Mouse (Mus musculus) T-helper 1 cell (primary cell): Measurements from ENCODE around the gene Dguok.

Experiments used
- in situ Hi-C: fragments of 300-600 bp; cut with MboI, MseI; formaldehyde crosslinking; loops from one replicate; pipeline ENCODE4 v1.15.1; 2025; ENCODE audit warnings: high pct_unique_total_duplicates

Gene Dguok

GRCm38 (mm10) chr6:83500462-83500861 is 6.3 kb downstream of the Dguok start:
- in situ Hi-C loops = no loop called here

- in situ Hi-C loops = no loop called here
These were observed 7.7 kb downstream of the Dguok start for GRCm38 (mm10) chr6:83499078-83499477.

GRCm38 (mm10) chr6:83496753-83497710 is 9.7 kb downstream of the Dguok start:
- in situ Hi-C loops = no loop called here

- in situ Hi-C loops = no loop called here
These were observed 10.6 kb downstream of the Dguok start for GRCm38 (mm10) chr6:83496009-83496752.

- in situ Hi-C loops = no loop called here
These were observed 16.1 kb downstream of the Dguok start for GRCm38 (mm10) chr6:83490622-83491021.

- in situ Hi-C loops = no loop called here
These were observed 18.6 kb downstream of the Dguok start for GRCm38 (mm10) chr6:83488200-83488599.

- in situ Hi-C loops = no loop called here
These were observed 19.5 kb downstream of the Dguok start for GRCm38 (mm10) chr6:83487298-83487697.

- in situ Hi-C loops = no loop called here
These were observed 20.9 kb downstream of the Dguok start for GRCm38 (mm10) chr6:83485854-83486253.

- in situ Hi-C loops = no loop called here
These were observed 23.0 kb downstream of the Dguok start for GRCm38 (mm10) chr6:83483776-83484175.

GRCm38 (mm10) chr6:83482418-83483085 is 24.2 kb downstream of the Dguok start:
- in situ Hi-C loops = no loop called here

- in situ Hi-C loops = no loop called here
These were observed 26.6 kb downstream of the Dguok start for GRCm38 (mm10) chr6:83480019-83480655.

GRCm38 (mm10) chr6:83479193-83479592 is 27.6 kb downstream of the Dguok start:
- in situ Hi-C loops = no loop called here

- in situ Hi-C loops = no loop called here
These were observed 28.1 kb downstream of the Dguok start for GRCm38 (mm10) chr6:83478628-83479027.

- in situ Hi-C loops = no loop called here
These were observed 28.6 kb downstream of the Dguok start for GRCm38 (mm10) chr6:83478217-83478616.

GRCm38 (mm10) chr6:83475431-83475830 is 31.3 kb downstream of the Dguok start:
- in situ Hi-C loops = no loop called here

GRCm38 (mm10) chr6:83473240-83473639 is 33.5 kb downstream of the Dguok start:
- in situ Hi-C loops = no loop called here

GRCm38 (mm10) chr6:83471739-83472138 is 35.0 kb downstream of the Dguok start:
- in situ Hi-C loops = no loop called here

- in situ Hi-C loops = no loop called here
These were observed 42.8 kb downstream of the Dguok start for GRCm38 (mm10) chr6:83464011-83464410.

GRCm38 (mm10) chr6:83459034-83459644 is 47.6 kb downstream of the Dguok start, which contains the start of gene Tet3:
Gene Tet3, minus strand, starts transcription at chr6:83459084.
- in situ Hi-C loops = no loop called here

GRCm38 (mm10) chr6:83456984-83457810 is 49.6 kb downstream of the Dguok start:
- in situ Hi-C loops = no loop called here
